Mouse (Mus musculus): ENCODE data around the gene Olfr427.
"Not testable (repeated sequence)": the region's sequence is repeated elsewhere in the genome, so short reads cannot be mapped to it uniquely, and the experiment has no call there.

Gene Olfr427

GRCm38 (mm10) chr1:174096591-174096990, at the start of gene Olfr427:
Gene Olfr427, plus strand, starts transcription at chr1:174096891.
- no peak for DNase-seq (ENCODE audit: low spot score)

GRCm38 (mm10) chr1:174048227-174048626, 48.5 kb upstream of the Olfr427 start:
- DNase-seq (ENCODE audit: low spot score), result not testable (repeated sequence)

GRCm38 (mm10) chr1:174048893-174049292, 47.8 kb upstream of the Olfr427 start, which contains the start of gene Olfr432:
Gene Olfr432, plus strand, starts transcription at chr1:174049205.
- no peak for DNase-seq (ENCODE audit: low spot score)

- DNase-seq (ENCODE audit: low spot score), result not testable (repeated sequence)
These were observed 47.3 kb upstream of the Olfr427 start for GRCm38 (mm10) chr1:174049357-174049756.

GRCm38 (mm10) chr1:174050532-174050931, 46.2 kb upstream of the Olfr427 start:
- no peak for DNase-seq (ENCODE audit: low spot score)

- DNase-seq (ENCODE audit: low spot score), result no peak
These were observed 45.2 kb upstream of the Olfr427 start for GRCm38 (mm10) chr1:174051515-174051914.

GRCm38 (mm10) chr1:174051931-174052536, 44.7 kb upstream of the Olfr427 start:
- DNase-seq (ENCODE audit: low spot score), result no peak

GRCm38 (mm10) chr1:174052981-174053380, 43.7 kb upstream of the Olfr427 start:
- no peak for DNase-seq (ENCODE audit: low spot score)

GRCm38 (mm10) chr1:174055248-174055647, 41.4 kb upstream of the Olfr427 start:
- no peak for DNase-seq (ENCODE audit: low spot score)

- no peak for DNase-seq (ENCODE audit: low spot score)
These were observed 30.4 kb upstream of the Olfr427 start, which contains the start of gene Olfr430 for GRCm38 (mm10) chr1:174066305-174066704. Gene Olfr430, plus strand, starts transcription at chr1:174066605.

GRCm38 (mm10) chr1:174084031-174084430, 12.7 kb upstream of the Olfr427 start, which contains the start of gene Olfr429:
Gene Olfr429, plus strand, starts transcription at chr1:174084331.
- DNase-seq (ENCODE audit: low spot score), result no peak

GRCm38 (mm10) chr1:174103735-174104134, 7.0 kb downstream of the Olfr427 start:
- DNase-seq (ENCODE audit: low spot score), result no peak

GRCm38 (mm10) chr1:174121062-174121461, 24.4 kb downstream of the Olfr427 start, which contains the start of gene Olfr231:
Gene Olfr231, minus strand, starts transcription at chr1:174121162.
- DNase-seq (ENCODE audit: low spot score), result no peak

GRCm38 (mm10) chr1:174131217-174131616, 34.5 kb downstream of the Olfr427 start, which contains the start of gene Olfr424:
Gene Olfr424, plus strand, starts transcription at chr1:174131517.
- DNase-seq (ENCODE audit: low spot score), result no peak

- DNase-seq (ENCODE audit: low spot score), result no peak
These were observed 35.3 kb downstream of the Olfr427 start for GRCm38 (mm10) chr1:174131999-174132398.

GRCm38 (mm10) chr1:174141384-174141783, 44.7 kb downstream of the Olfr427 start:
- DNase-seq (ENCODE audit: low spot score), result no peak

GRCm38 (mm10) chr1:174146696-174147095, 50.0 kb downstream of the Olfr427 start:
- DNase-seq (ENCODE audit: low spot score), result no peak

- no peak for DNase-seq (ENCODE audit: low spot score)
These were observed 52.6 kb downstream of the Olfr427 start for GRCm38 (mm10) chr1:174149289-174149688.

Data from ovary, adult 18-20 months (tissue).